Mouse (Mus musculus) limb, embryonic 14.5 days (tissue): ENCODE data around the gene Atg16l2. TPM values are rescaled to one million over a fixed set of nuclear protein-coding genes. Genes with fewer than 3 reads are reported as not detected.

Experiments
- ATAC-seq: fragments of 200-750 bp; cut with Nextera tagmentation; 2 replicates; pipeline ENCODE4 v1.8.0; 2017; ENCODE audit warnings: low read depth, moderate number of reproducible peaks, moderate TSS enrichment; ENCODE audit not compliant: low FRiP score
- DNase-seq: peaks from one replicate; pipeline ENCODE4 v3.0.0-alpha.2; 2015; ENCODE audit warnings: low spot score
- H3K27ac ChIP-seq: fragments of 300-500 bp; sonication (generic); replicated peaks from 2 replicates; pipeline ENCODE4 v1.5.1; 2014; ENCODE audit warnings: low read depth, mild to moderate bottlenecking, low read length, moderate library complexity, mixed read lengths
- H3K27me3 ChIP-seq: fragments of 300-500 bp; sonication (generic); 2 replicates; pipeline ENCODE4 v1.6.1; 2014; ENCODE audit warnings: low read length, mixed read lengths; ENCODE audit not compliant: control insufficient read depth, insufficient read depth
- H3K36me3 ChIP-seq: fragments of 300-500 bp; sonication (generic); 2 replicates; pipeline ENCODE4 v1.6.1; 2014; ENCODE audit warnings: mild to moderate bottlenecking, low read length, moderate library complexity, mixed read lengths; ENCODE audit not compliant: control insufficient read depth, insufficient read depth
- H3K4me1 ChIP-seq: fragments of 300-500 bp; sonication (generic); 2 replicates; pipeline ENCODE4 v1.6.1; 2014; ENCODE audit warnings: antibody characterized with exemption, low read length, mixed read lengths; ENCODE audit not compliant: control insufficient read depth, insufficient read depth
- H3K4me2 ChIP-seq: fragments of 300-500 bp; sonication (generic); replicated peaks from 2 replicates; pipeline ENCODE4 v1.6.1; 2014; ENCODE audit warnings: low read depth, mild to moderate bottlenecking, low read length, moderate library complexity; ENCODE audit not compliant: severe bottlenecking
- H3K4me3 ChIP-seq: fragments of 300-500 bp; sonication (generic); replicated peaks from 2 replicates; pipeline ENCODE4 v1.5.1; 2014; ENCODE audit warnings: low read length
- H3K9ac ChIP-seq: fragments of 300-500 bp; sonication (generic); 2 replicates; pipeline ENCODE4 v1.6.1; 2014; ENCODE audit warnings: mild to moderate bottlenecking, low read depth, low read length, moderate library complexity; ENCODE audit not compliant: severe bottlenecking
- H3K9me3 ChIP-seq: fragments of 300-500 bp; sonication (generic); 2 replicates; pipeline ENCODE4 v1.6.1; 2016; ENCODE audit warnings: low read length; ENCODE audit not compliant: control insufficient read depth
- POLR2A ChIP-seq: fragments of 200-500 bp; IDR thresholded peaks from 2 replicates; pipeline ENCODE4 v1.8.0; 2012; ENCODE audit warnings: inconsistent platforms, mild to moderate bottlenecking, moderate library complexity, borderline replicate concordance; ENCODE audit not compliant: insufficient read depth, insufficient read length; ENCODE audit errors: extremely low read depth
- WGBS: fragments of 180-500 bp; shearing (Covaris S2); extraction: QIAGEN DNeasy Blood & Tissue Kit; methylation state at CpG from one replicate; pipeline ENCODE4 v1.1.7; 2014; 5-methylcytosine and 5-hydroxymethylcytosine counted together
- polyA plus RNA-seq, 2 experiments: library from polyadenylated mRNA; depleted of rRNA in 1 of 2; stranded (reverse) in 1 of 2; unstranded in 1 of 2; fragments of >200 nt; fragmentation: Nextera tagmentation in 1 of 2; extraction: Ambion mirVana in 1 of 2; gene quantifications; 2 replicates each; pipeline versions ENCODE4 v1.2.1 to v1.2.3; 2012 to 2014

Atg16l2 gene
- polyA plus RNA-seq, 2 experiments = 14.5 to 31.1 TPM

GRCm38 (mm10) chr7:101323141-101323594 lies 21.1 kb upstream of the Atg16l2 start:
- Histone ChIP-seq H3K27ac (no peak overlapping the region), H3K4me3 (no peak overlapping the region), H3K9me3 (no peaks in the 10 kb centered on the region), H3K27me3 (no peaks in the 10 kb centered on the region; the same call in 1 of the 2 replicates), H3K9ac (no peak overlapping the region), H3K4me1 (peaks cover 9% of the 10 kb centered on the region; the same call in 1 of the 2 replicates), H3K36me3 (no peaks in the 10 kb centered on the region), H3K4me2 (no peak overlapping the region)
- DNase-seq (no peak), ATAC-seq (no peak)
- WGBS = 67% methylated on average over 4 of the region's 4 CpGs
- no peak for TF ChIP-seq POLR2A

GRCm38 (mm10) chr7:101321218-101321827 lies 19.3 kb upstream of the Atg16l2 start:
- Histone ChIP-seq H3K27me3 (no peaks in the 10 kb centered on the region; the same call in 1 of the 2 replicates), H3K4me3 (peak overlapping the region; percentile 76), H3K4me1 (peaks cover 7% of the 10 kb centered on the region; the same call in 1 of the 2 replicates), H3K9ac (peak overlapping the region; percentile 85), H3K27ac (no peak overlapping the region), H3K9me3 (no peaks in the 10 kb centered on the region), H3K4me2 (peak overlapping the region; percentile 94), H3K36me3 (no peaks in the 10 kb centered on the region)
- TF ChIP-seq POLR2A = no peak
- DNase-seq (no peak), ATAC-seq (peak; percentile 39)
- WGBS = 1% methylated on average over 18 of the region's 61 CpGs

- Histone ChIP-seq H3K27me3 (no peaks in the 10 kb centered on the region; the same call in 1 of the 2 replicates), H3K36me3 (no peaks in the 10 kb centered on the region), H3K27ac (no peak overlapping the region), H3K4me2 (peak overlapping the region; percentile 94), H3K4me1 (peaks cover 7% of the 10 kb centered on the region; the same call in 1 of the 2 replicates), H3K9ac (peak overlapping the region; percentile 85), H3K9me3 (no peaks in the 10 kb centered on the region), H3K4me3 (peak overlapping the region; percentile 76)
- WGBS = 17% methylated on average over 8 of the region's 37 CpGs
- DNase-seq = no peak
- peak; percentile 73 for ATAC-seq
- no peak for TF ChIP-seq POLR2A
These were observed 18.6 kb upstream of the Atg16l2 start for GRCm38 (mm10) chr7:101320399-101321217.

- H3K9ac ChIP-seq = no peak overlapping the region
- no peak overlapping the region for H3K4me2 ChIP-seq
- 80% methylated on average over 1 of the region's 1 CpGs for WGBS
- H3K4me3 ChIP-seq = no peak overlapping the region
- no peak for ATAC-seq
- H3K27me3 ChIP-seq = no peaks in the 10 kb centered on the region; the same call in 1 of the 2 replicates
- DNase-seq = no peak
- H3K27ac ChIP-seq = no peak overlapping the region
- no peaks in the 10 kb centered on the region for H3K9me3 ChIP-seq
- no peak for TF ChIP-seq POLR2A
- H3K4me1 ChIP-seq = peaks cover 7% of the 10 kb centered on the region; the same call in 1 of the 2 replicates
- no peaks in the 10 kb centered on the region for H3K36me3 ChIP-seq
These were observed 17.7 kb upstream of the Atg16l2 start for GRCm38 (mm10) chr7:101319796-101320195.

GRCm38 (mm10) chr7:101318848-101319247 lies 16.8 kb upstream of the Atg16l2 start:
- no peaks in the 10 kb centered on the region for H3K36me3 ChIP-seq
- H3K4me1 ChIP-seq = peaks cover 7% of the 10 kb centered on the region; the same call in 1 of the 2 replicates
- no peak overlapping the region for H3K9ac ChIP-seq
- H3K9me3 ChIP-seq = no peaks in the 10 kb centered on the region
- ATAC-seq = no peak
- TF ChIP-seq POLR2A = no peak
- no peak overlapping the region for H3K4me3 ChIP-seq
- no peak overlapping the region for H3K4me2 ChIP-seq
- WGBS = 73% methylated on average over 4 of the region's 4 CpGs
- DNase-seq = no peak
- no peak overlapping the region for H3K27ac ChIP-seq
- H3K27me3 ChIP-seq = no peaks in the 10 kb centered on the region; the same call in 1 of the 2 replicates
